In genomic region chr6:54409271-54409670, GRCm38 (mm10) we compare ENCODE assay signal across 12 mouse cellular contexts. TPM values are rescaled to one million over a fixed set of nuclear protein-coding genes. Genes with fewer than 3 reads are reported as not detected.
DNase-seq lines count a peak whose midpoint lies in the region; ATAC-seq and TF ChIP-seq lines count a peak whose summit lies in the region.
"Had no signal": no experiment of that assay in that cellular context is flagged by ENCODE, and none has a peak within 500 bp of the region (broad histone marks: within the 10 kb centered on the region; RNA-seq: fewer than 3 reads in every experiment).

No protein-coding gene starts in this region.

- no peaks in the 10 kb centered on the region for H3K79me2 ChIP-seq in myocyte (ENCODE audit: control insufficient read depth, insufficient read depth)

- H3K9ac ChIP-seq in lung, embryonic 16.5 days (ENCODE audit: low read length), result no peak overlapping the region
- no peak overlapping the region for H3K9ac ChIP-seq in heart, embryonic 14.5 days (ENCODE audit: low read length)
- H3K9ac ChIP-seq: forebrain, embryonic 12.5 days; midbrain, embryonic 13.5 days had no signal

- 34% methylated on average over 6 of the region's 6 CpGs for WGBS in lung, embryonic 16.5 days
- WGBS in heart, embryonic 14.5 days, result 15% methylated on average over 6 of the region's 6 CpGs

- H3K9me3 ChIP-seq in lung, embryonic 16.5 days (ENCODE audit: control insufficient read depth, low read length), result no peaks in the 10 kb centered on the region
- H3K9me3 ChIP-seq in heart, embryonic 14.5 days (ENCODE audit: control insufficient read depth, low read length), result 0 out of 2 replicates have a peak, but pooled peaks cover 3% of the 10 kb centered on the region
- H3K9me3 ChIP-seq: forebrain, embryonic 12.5 days; midbrain, embryonic 13.5 days had no signal

- no peaks in the 10 kb centered on the region for H3K36me3 ChIP-seq in lung, embryonic 16.5 days (ENCODE audit: control insufficient read depth, insufficient read depth, low read length)
- no peaks in the 10 kb centered on the region for H3K36me3 ChIP-seq in heart, embryonic 14.5 days (ENCODE audit: control insufficient read depth, insufficient read depth, low read length)
- H3K36me3 ChIP-seq in myocyte (ENCODE audit: control insufficient read depth, insufficient read depth), result no peaks in the 10 kb centered on the region
- H3K36me3 ChIP-seq: forebrain, embryonic 12.5 days; midbrain, embryonic 13.5 days had no signal

- H3K4me1 ChIP-seq in lung, embryonic 16.5 days (replicated peaks; ENCODE audit: control insufficient read depth, insufficient read depth, low read length), result peaks cover 5% of the 10 kb centered on the region; the same call in 1 of the 2 replicates
- H3K4me1 ChIP-seq in heart, embryonic 14.5 days (ENCODE audit: control insufficient read depth in 2 of 2, insufficient read depth in 2 of 2, low read length in 2 of 2), result peaks cover 4 to 9% of the 10 kb centered on the region in 2 experiments
- H3K4me1 ChIP-seq: forebrain, embryonic 12.5 days; midbrain, embryonic 13.5 days had no signal

- TF ChIP-seq POLR2A in myocyte (IDR thresholded peaks at IDR 0.05; ENCODE audit: insufficient read length, low read depth), result no peak

- H3K4me3 ChIP-seq in lung, embryonic 16.5 days (ENCODE audit: low read length), result no peak overlapping the region
- H3K4me3 ChIP-seq in heart, embryonic 14.5 days (ENCODE audit: control insufficient read depth in 1 of 2, insufficient read depth in 1 of 2, low read depth in 1 of 2, low read length in 2 of 2), result no peak overlapping the region
- H3K4me3 ChIP-seq in myocyte, result no peak overlapping the region
- H3K4me3 ChIP-seq: forebrain, embryonic 12.5 days; midbrain, embryonic 13.5 days had no signal

- no peak overlapping the region for H3K27ac ChIP-seq in lung, embryonic 16.5 days (ENCODE audit: low read length)
- H3K27ac ChIP-seq in heart, embryonic 14.5 days (replicated peaks in 1 of 2; ENCODE audit: control insufficient read depth in 1 of 2, insufficient read depth in 1 of 2, low read depth in 2 of 2, low read length in 2 of 2), result peak overlapping the region; percentile 54 to 59; a peak in 3 of 4 replicates
- H3K27ac ChIP-seq: forebrain, embryonic 12.5 days; midbrain, embryonic 13.5 days had no signal

- peak; percentile 57 to 65 for DNase-seq in heart, adult 18-20 months
- DNase-seq in heart, postnatal 25 days (ENCODE audit: low spot score), result no peak
- DNase-seq in lung, postnatal 4 days, result no peak
- no peak for DNase-seq in left cerebral cortex, adult 11 months (ENCODE audit: low spot score)
- no peak for DNase-seq in left cerebral cortex, postnatal 25 days (ENCODE audit: low spot score in 2 of 2)
- DNase-seq: cerebellum, adult 18-20 months; lung, postnatal 36 days had no signal

- intact Hi-C loops in heart, postnatal 25 days (cut with DNase I), result loop anchor here (5.0 kb wide), 1 partner anchor 68 kb away; no protein-coding TSS in a partner anchor
- intact Hi-C loops in left cerebral cortex, postnatal 25 days (cut with DNase I), result no loop called here

- no peaks in the 10 kb centered on the region for H3K27me3 ChIP-seq in lung, embryonic 16.5 days (ENCODE audit: control insufficient read depth, insufficient read depth, low read depth, low read length)
- H3K27me3 ChIP-seq in heart, embryonic 14.5 days (ENCODE audit: control insufficient read depth, insufficient read depth, low read length), result no peaks in the 10 kb centered on the region
- H3K27me3 ChIP-seq in myocyte (ENCODE audit: control insufficient read depth, insufficient read depth, insufficient read length), result no peaks in the 10 kb centered on the region
- H3K27me3 ChIP-seq: forebrain, embryonic 12.5 days; midbrain, embryonic 13.5 days had no signal

- no peak overlapping the region for H3K4me2 ChIP-seq in lung, embryonic 16.5 days (ENCODE audit: low read depth, low read length)
- H3K4me2 ChIP-seq in heart, embryonic 14.5 days (ENCODE audit: low read length), result peak overlapping the region; percentile 28
- peak overlapping the region; percentile 57 for H3K4me2 ChIP-seq in myocyte (ENCODE audit: low read depth)
- H3K4me2 ChIP-seq: forebrain, embryonic 12.5 days; midbrain, embryonic 13.5 days had no signal

- H3ac ChIP-seq in myocyte (ENCODE audit: control insufficient read depth, insufficient read length), result no peak overlapping the region

- ATAC-seq in lung, embryonic 16.5 days (ENCODE audit: low read depth), result 0 out of 2 replicates have a peak, but pooled peaks have one; percentile 43
- ATAC-seq in heart, embryonic 14.5 days (ENCODE audit: insufficient number of reproducible peaks, insufficient read depth, low FRiP score, low read depth), result peak; percentile 79
- ATAC-seq: midbrain, embryonic 13.5 days had no signal

TF ChIP-seq in myocyte, 11 proteins besides CTCF, POLR2A, EP300 and RAD21:
- TF ChIP-seq TCF12 (IDR thresholded peaks at IDR 0.05; ENCODE audit: insufficient read depth, poor library complexity, severe bottlenecking) (peak; percentile 37), TCF3 (IDR thresholded peaks at IDR 0.05; ENCODE audit: insufficient read length, low read depth) (peak; percentile 13), CEBPB (IDR thresholded peaks at IDR 0.05; ENCODE audit: insufficient read depth, poor library complexity, severe bottlenecking) (peak; percentile 60; the same call in 1 of the 2 replicates), MYOG (IDR thresholded peaks at IDR 0.05; ENCODE audit: control insufficient read depth in 1 of 3, insufficient read depth in 1 of 3, insufficient read length in 2 of 3, low read depth in 2 of 3) (peak; percentile 47 to 84 (median 65)), E2F4 (IDR thresholded peaks at IDR 0.05; ENCODE audit: insufficient read depth) (no peak), MAX (IDR thresholded peaks at IDR 0.05; ENCODE audit: low read depth) (no peak), SRF (IDR thresholded peaks at IDR 0.05; ENCODE audit: control insufficient read depth, insufficient read length, low read depth) (no peak), REST (IDR thresholded peaks at IDR 0.05; ENCODE audit: insufficient read depth, insufficient read length) (no peak), USF1 (IDR thresholded peaks at IDR 0.05; ENCODE audit: low read depth) (no peak), POLR2AphosphoS2 (IDR thresholded peaks at IDR 0.05; ENCODE audit: insufficient read length, low read depth) (no peak), MYOD1 (IDR thresholded peaks at IDR 0.05; ENCODE audit: control insufficient read depth in 1 of 3, insufficient read length in 2 of 3, low read depth in 2 of 3) (peak; percentile 27 to 92 (median 39))

RNA-seq across cellular contexts. Expression of gene Wipf3, which starts 20.1 kb away (rescaled TPM):
- 10 to 100 TPM; 28.6 to 32.7 TPM for total RNA-seq in heart, adult 18-20 months (2021)
- total RNA-seq in heart, postnatal 25 days (2021), result 10 to 100 TPM; 29.9 to 42.3 TPM
- polyA plus RNA-seq in lung, embryonic 16.5 days (2015; fragmentation: Nextera tagmentation; extraction: Ambion mirVana), result 1.2 TPM in 2 replicates
- polyA plus RNA-seq in heart, embryonic 14.5 days (2014; fragmentation: Nextera tagmentation; extraction: Ambion mirVana), result 6.5 and 6.9 TPM in 2 replicates
- 0.29 TPM for polyA plus RNA-seq in myocyte (2012; fragmentation: generic; extraction: Trizol)
- total RNA-seq in left cerebral cortex, postnatal 25 days (2021), result 10 to 100 TPM; 72.4 to 84.9 TPM

Comparison
In these comparisons a context has a peak if more than half of its experiments do, and no peak if none do; other contexts are left out.
1. DNase-seq: peak in heart, adult 18-20 months (2 of 2); none in heart, postnatal 25 days (single experiment), lung, postnatal 4 days (0 of 2), left cerebral cortex, adult 11 months (single experiment) and left cerebral cortex, postnatal 25 days (0 of 2).